Mouse (Mus musculus) C2C12 (cell line): ENCODE measurements around the gene Btn2a2.

Experiments used
- CEBPB ChIP-seq: IDR thresholded peaks from one replicate; pipeline ENCODE4 v1.6.1; 2011; ENCODE audit warnings: low read depth, mild to moderate bottlenecking, control low read depth, moderate library complexity
- CTCF ChIP-seq: IDR thresholded peaks from one replicate; pipeline ENCODE4 v1.5.1; 2011; ENCODE audit not compliant: control insufficient read depth, insufficient read depth, insufficient read length
- MYOD1 ChIP-seq: IDR thresholded peaks from one replicate; pipeline ENCODE4 v1.6.1; 2011; ENCODE audit warnings: low read depth; ENCODE audit not compliant: control insufficient read depth, insufficient read length
- USF1 ChIP-seq: IDR thresholded peaks from one replicate; pipeline ENCODE4 v1.6.1; 2011; ENCODE audit warnings: low read depth, mild to moderate bottlenecking, control low read depth, moderate library complexity

DNA sequence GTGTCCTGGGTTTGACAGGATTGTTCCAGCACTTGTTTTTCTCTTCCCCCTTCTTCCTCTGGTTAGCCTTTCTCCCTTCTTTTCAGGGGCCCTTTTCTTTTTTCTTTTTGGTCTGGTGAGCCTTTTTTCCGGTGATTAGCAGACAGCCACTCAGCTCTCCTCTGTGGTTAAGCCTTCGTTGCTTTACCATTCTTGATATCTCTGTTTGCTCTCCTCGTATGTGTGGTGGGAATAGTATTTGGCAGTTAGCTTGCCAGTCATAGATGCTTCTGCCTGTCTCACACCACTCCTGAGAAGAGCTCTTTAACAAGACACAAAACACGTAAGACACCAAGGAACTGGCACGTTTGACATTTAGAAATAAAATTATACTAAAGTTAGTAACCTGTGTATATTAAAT is 44.2 kb downstream of the Btn2a2 start:
- TF ChIP-seq CTCF (no peak), MYOD1 (no peak), USF1 (no peak), CEBPB (no peak)
